Mouse (Mus musculus) thymus, adult 2 months (tissue): ENCODE results near the gene Rims3. TPM values are rescaled to one million over a fixed set of nuclear protein-coding genes. Genes with fewer than 3 reads are reported as not detected.

ENCODE experiments used
- DNase-seq: peaks from one replicate; pipeline ENCODE4 v3.0.0; 2021
- H3K27ac ChIP-seq: fragments of 200-500 bp; 2 replicates; pipeline ENCODE4 v1.5.1; 2012; ENCODE audit warnings: low read length, control low read depth; ENCODE audit not compliant: control insufficient read depth, insufficient read depth
- H3K27me3 ChIP-seq: fragments of 200-500 bp; 2 replicates; pipeline ENCODE4 v1.6.1; 2012; ENCODE audit warnings: mild to moderate bottlenecking, low read length, moderate library complexity, mixed read lengths; ENCODE audit not compliant: control insufficient read depth, insufficient read depth
- H3K36me3 ChIP-seq: fragments of 200-500 bp; 2 replicates; pipeline ENCODE4 v1.6.1; 2012; ENCODE audit warnings: mild to moderate bottlenecking, low read length, moderate library complexity; ENCODE audit not compliant: control insufficient read depth, insufficient read depth
- H3K4me1 ChIP-seq: fragments of 200-500 bp; replicated peaks from 2 replicates; pipeline ENCODE4 v1.6.1; 2012; ENCODE audit warnings: low read length; ENCODE audit not compliant: control insufficient read depth, insufficient read depth
- H3K4me3 ChIP-seq: fragments of 200-500 bp; 2 replicates; pipeline ENCODE4 v1.5.1; 2012; ENCODE audit warnings: mild to moderate bottlenecking, low read length, control low read depth, moderate library complexity; ENCODE audit not compliant: control insufficient read depth, insufficient read depth
- CTCF ChIP-seq: fragments of 200-500 bp; IDR thresholded peaks from 2 replicates; pipeline ENCODE4 v1.5.1; 2012; ENCODE audit warnings: mild to moderate bottlenecking, control low read depth, low read length, moderate library complexity, borderline replicate concordance; ENCODE audit not compliant: control insufficient read depth, poor library complexity, insufficient read depth; ENCODE audit errors: extremely low read depth
- POLR2A ChIP-seq: fragments of 200-500 bp; IDR thresholded peaks from 2 replicates; pipeline ENCODE4 v1.6.1; 2012; ENCODE audit warnings: mild to moderate bottlenecking, low read length, control low read depth, moderate library complexity; ENCODE audit not compliant: control insufficient read depth, poor library complexity, insufficient read depth; ENCODE audit errors: extremely low read depth
- WGBS: fragments of 180-500 bp; shearing (Covaris S2); methylation state at CpG from one replicate; pipeline ENCODE4 v1.1.7; 2018; 5-methylcytosine and 5-hydroxymethylcytosine counted together
- polyA plus RNA-seq: library from polyadenylated mRNA; depleted of rRNA; stranded (reverse); fragments of >200 nt; gene quantifications from 2 replicates; pipeline ENCODE4 v1.2.3, GENCODE M21; 2012

The Rims3 gene
- polyA plus RNA-seq, 1 experiment = 3.7 TPM

DNA sequence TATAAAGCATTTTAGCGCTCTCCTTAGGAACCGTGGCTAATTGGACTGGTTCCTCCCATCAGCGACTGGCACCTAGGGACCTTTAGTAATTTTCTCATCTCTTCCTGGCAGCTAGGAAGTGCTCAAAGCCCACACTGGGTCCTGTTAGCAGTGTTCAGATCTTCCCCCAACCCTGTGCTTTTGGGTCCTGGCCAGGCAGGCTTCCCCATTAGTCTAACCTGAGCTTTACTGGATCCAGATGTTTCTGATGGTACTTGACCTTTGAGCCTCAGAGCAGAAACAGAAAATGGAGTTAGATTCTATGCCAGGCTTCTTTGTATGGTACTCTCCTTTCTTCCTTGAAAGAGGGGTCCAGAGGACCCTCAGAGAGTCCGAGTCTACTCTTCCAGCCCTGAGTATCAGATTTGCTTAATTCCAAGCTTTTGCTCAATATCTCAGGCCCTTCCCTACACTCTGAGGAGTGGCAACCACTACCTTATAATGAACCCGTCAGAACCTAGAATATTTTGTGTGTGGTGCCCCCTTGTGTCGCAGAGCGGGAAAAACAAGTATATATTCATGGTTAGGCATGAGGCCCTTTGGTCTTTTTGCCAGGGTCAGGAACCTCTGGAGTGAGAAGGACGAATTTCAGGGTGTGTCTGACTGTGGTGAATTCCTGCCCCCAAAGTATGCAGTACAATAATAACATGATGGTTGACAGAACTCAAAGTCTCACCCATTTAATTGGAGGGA, 32.9 kb downstream of the Rims3 start:
- Histone ChIP-seq H3K36me3 (no peaks in the 10 kb centered on the region), H3K4me3 (no peak overlapping the region), H3K4me1 (no peaks in the 10 kb centered on the region; the same call in 1 of the 2 replicates), H3K27ac (no peak overlapping the region), H3K27me3 (no peaks in the 10 kb centered on the region)
- peak; percentile 58 for DNase-seq
- 34% methylated on average over 8 of the region's 8 CpGs for WGBS
- TF ChIP-seq POLR2A (no peak), CTCF (no peak)

DNA sequence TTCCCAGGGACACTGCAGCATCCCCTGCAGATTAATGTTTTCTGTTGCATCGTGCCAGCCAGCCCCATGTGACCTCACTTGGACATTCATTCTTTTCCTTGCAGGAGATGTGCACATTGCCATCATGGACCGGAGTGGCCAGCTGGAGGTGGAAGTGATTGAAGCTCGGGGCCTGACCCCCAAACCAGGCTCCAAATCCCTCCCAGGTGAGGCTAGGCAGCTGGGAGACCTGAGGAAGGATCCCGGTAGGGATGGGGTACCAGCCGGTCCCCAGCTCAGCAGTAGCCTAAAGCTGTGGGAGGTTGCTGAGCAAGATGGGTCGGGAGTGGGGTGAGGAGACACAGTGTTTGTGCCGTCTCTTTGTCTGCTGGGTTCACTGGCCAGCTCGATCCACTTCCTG, 34.3 kb downstream of the Rims3 start:
- WGBS = 89% methylated on average over 8 of the region's 8 CpGs
- DNase-seq = no peak
- Histone ChIP-seq H3K4me3 (no peak overlapping the region), H3K27ac (no peak overlapping the region), H3K4me1 (no peaks in the 10 kb centered on the region), H3K36me3 (no peaks in the 10 kb centered on the region), H3K27me3 (no peaks in the 10 kb centered on the region)
- TF ChIP-seq POLR2A (no peak), CTCF (no peak)

DNA sequence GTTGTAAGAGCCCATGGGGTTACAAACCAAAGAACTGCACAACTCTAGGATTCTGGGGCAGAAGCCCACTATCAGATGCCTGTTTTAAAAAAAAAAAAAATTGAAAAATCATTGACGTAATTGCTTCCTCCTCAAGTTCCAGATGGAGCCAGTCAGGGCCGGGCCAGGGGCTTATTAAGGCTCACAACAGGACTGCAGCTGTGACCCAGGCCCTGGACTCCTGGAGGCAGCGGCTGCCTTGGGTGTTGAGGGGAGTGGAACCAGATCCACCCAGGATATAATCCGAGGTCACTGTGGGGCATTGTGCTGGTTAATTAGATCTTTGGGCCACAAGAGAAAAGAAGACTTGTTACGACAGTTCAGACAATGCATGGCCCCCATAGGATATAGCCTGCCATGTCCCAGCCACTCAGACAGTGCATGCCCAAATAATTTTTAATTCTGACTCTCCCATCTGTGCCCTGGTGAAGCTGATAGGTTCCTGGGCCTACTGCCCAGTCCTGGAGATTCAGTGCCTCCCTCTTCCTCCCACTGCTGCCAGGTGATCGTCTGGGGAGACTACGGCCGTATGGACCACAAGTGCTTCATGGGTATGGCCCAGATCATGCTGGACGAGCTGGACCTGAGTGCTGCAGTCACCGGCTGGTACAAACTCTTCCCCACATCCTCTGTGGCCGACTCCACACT, 36.3 kb downstream of the Rims3 start:
- Histone ChIP-seq H3K4me1 (no peaks in the 10 kb centered on the region), H3K27ac (no peak overlapping the region), H3K36me3 (no peaks in the 10 kb centered on the region), H3K4me3 (no peak overlapping the region), H3K27me3 (no peaks in the 10 kb centered on the region)
- no peak for DNase-seq
- no peak for TF ChIP-seq POLR2A
- no peak for TF ChIP-seq CTCF
- 94% methylated on average over 11 of the region's 11 CpGs for WGBS

GRCm38 (mm10) chr4:120891960-120892359, 37.3 kb downstream of the Rims3 start:
- no peak overlapping the region for H3K27ac ChIP-seq
- no peak for DNase-seq
- H3K4me1 ChIP-seq = no peaks in the 10 kb centered on the region
- no peaks in the 10 kb centered on the region for H3K36me3 ChIP-seq
- H3K4me3 ChIP-seq = no peak overlapping the region
- no peaks in the 10 kb centered on the region for H3K27me3 ChIP-seq
- TF ChIP-seq POLR2A (no peak), CTCF (no peak)

- Histone ChIP-seq H3K27me3 (no peaks in the 10 kb centered on the region), H3K36me3 (no peaks in the 10 kb centered on the region), H3K4me1 (no peaks in the 10 kb centered on the region), H3K27ac (no peak overlapping the region), H3K4me3 (no peak overlapping the region)
- TF ChIP-seq POLR2A (no peak), CTCF (no peak)
- no peak for DNase-seq
- 60% methylated on average over 1 of the region's 1 CpGs for WGBS
These were observed 37.9 kb downstream of the Rims3 start for GRCm38 (mm10) chr4:120892516-120892915.

DNA sequence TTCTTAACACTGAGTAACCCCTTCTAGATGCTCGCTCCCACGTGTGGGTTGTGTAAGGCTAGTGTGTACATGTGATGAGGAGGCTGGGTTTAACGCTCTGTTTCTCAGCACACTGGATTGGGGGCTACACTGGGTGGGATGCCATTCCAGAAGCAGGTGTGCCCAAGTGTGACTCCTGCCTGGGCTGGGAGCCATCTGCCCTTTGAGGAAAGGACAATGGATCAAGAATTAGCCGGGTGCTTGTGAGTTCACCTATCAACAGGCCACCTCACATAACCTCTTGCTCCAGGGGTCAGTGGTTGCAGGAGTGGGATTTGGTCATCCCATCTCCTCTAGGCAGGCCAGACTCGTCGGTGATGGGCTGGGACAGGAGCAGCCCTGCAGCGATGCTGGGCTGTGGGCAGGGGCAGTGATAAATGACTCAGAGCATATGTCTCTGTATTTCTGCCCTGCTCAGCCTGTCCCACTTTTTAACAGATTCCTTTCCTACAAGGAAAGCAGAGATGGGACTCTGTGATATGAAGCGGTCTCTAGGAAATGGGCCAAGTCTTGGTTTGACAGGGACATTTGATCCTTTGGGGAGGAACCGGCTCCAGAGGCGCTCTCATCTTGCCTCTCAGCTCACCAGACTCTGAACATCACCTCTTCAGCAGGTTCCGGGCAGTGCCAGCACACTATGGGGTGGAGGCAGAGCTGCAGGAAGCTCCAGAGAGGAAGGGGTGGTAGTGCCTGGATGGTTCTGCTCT, 39.2 kb downstream of the Rims3 start:
- WGBS = 88% methylated on average over 11 of the region's 11 CpGs
- Histone ChIP-seq H3K36me3 (no peaks in the 10 kb centered on the region), H3K27ac (no peak overlapping the region), H3K4me1 (no peaks in the 10 kb centered on the region), H3K27me3 (no peaks in the 10 kb centered on the region), H3K4me3 (no peak overlapping the region)
- no peak for DNase-seq
- TF ChIP-seq CTCF (no peak), POLR2A (no peak)
